Mouse (Mus musculus) cerebellum, adult 18-20 months (tissue): ENCODE measurements around the gene Tmco1.

Experiments
- DNase-seq, 2 experiments: peaks; one replicate each; pipeline ENCODE4 v3.0.0; 2021

Tmco1 gene

GRCm38 (mm10) chr1:167308261-167309054, at the start of gene Tmco1:
Gene Tmco1 (plus strand): TSS chr1:167308378.
- DNase-seq = peak; percentile 98

- no peak for DNase-seq
Observed at GRCm38 (mm10) chr1:167259702-167260101, 48.5 kb upstream of the Tmco1 start.

- peak; percentile 32 to 43 for DNase-seq
Observed at GRCm38 (mm10) chr1:167261750-167262149, 46.4 kb upstream of the Tmco1 start.

- DNase-seq = peak; percentile 47 to 53
Observed at GRCm38 (mm10) chr1:167262489-167263041, 45.6 kb upstream of the Tmco1 start.

- DNase-seq = peak in 1 of 2 experiments; percentile 36
Observed at GRCm38 (mm10) chr1:167265366-167265765, 42.8 kb upstream of the Tmco1 start.

- no peak for DNase-seq
Observed at GRCm38 (mm10) chr1:167266720-167267119, 41.5 kb upstream of the Tmco1 start.

- no peak for DNase-seq
Observed at GRCm38 (mm10) chr1:167268360-167269063, 39.7 kb upstream of the Tmco1 start.

- DNase-seq = no peak
Observed at GRCm38 (mm10) chr1:167269350-167269811, 38.8 kb upstream of the Tmco1 start.

- DNase-seq = peak; percentile 68 to 72
Observed at GRCm38 (mm10) chr1:167269856-167270270, 38.3 kb upstream of the Tmco1 start.

GRCm38 (mm10) chr1:167270342-167271111, 37.7 kb upstream of the Tmco1 start:
- DNase-seq = peak in 1 of 2 experiments; percentile 56

GRCm38 (mm10) chr1:167271304-167271703, 36.9 kb upstream of the Tmco1 start:
- no peak for DNase-seq

GRCm38 (mm10) chr1:167271841-167272240, 36.3 kb upstream of the Tmco1 start:
- no peak for DNase-seq

GRCm38 (mm10) chr1:167273380-167274163, 34.6 kb upstream of the Tmco1 start:
- DNase-seq = no peak

GRCm38 (mm10) chr1:167274646-167275390, 33.4 kb upstream of the Tmco1 start:
- DNase-seq = no peak

- no peak for DNase-seq
Observed at GRCm38 (mm10) chr1:167278395-167278794, 29.8 kb upstream of the Tmco1 start.

GRCm38 (mm10) chr1:167279160-167279715, 28.9 kb upstream of the Tmco1 start:
- peak in 1 of 2 experiments; percentile 31 for DNase-seq

- DNase-seq = no peak
Observed at GRCm38 (mm10) chr1:167280061-167280460, 28.1 kb upstream of the Tmco1 start.

- no peak for DNase-seq
Observed at GRCm38 (mm10) chr1:167282112-167282511, 26.1 kb upstream of the Tmco1 start.

- DNase-seq = no peak
Observed at GRCm38 (mm10) chr1:167282768-167283167, 25.4 kb upstream of the Tmco1 start.

GRCm38 (mm10) chr1:167283441-167284257, 24.5 kb upstream of the Tmco1 start:
- peak; percentile 52 to 61 for DNase-seq
